Mouse (Mus musculus): ENCODE data around the gene AF067063. TPM values are rescaled to one million over a fixed set of nuclear protein-coding genes. Genes with fewer than 3 reads are reported as not detected.
A peak's percentile ranks its signal among the peaks of the same experiment; 100 is the strongest.
"Not testable (repeated sequence)": the region's sequence is repeated elsewhere in the genome, so short reads cannot be mapped to it uniquely, and the experiment has no call there.

Gene AF067063
- not detected in 2 replicates for polyA plus RNA-seq (2015; fragmentation: Nextera tagmentation; extraction: Ambion mirVana)

GRCm38 (mm10) chr13:119830116-119830515 is at the start of gene AF067063:
Gene AF067063, minus strand, starts transcription at chr13:119830216.
- not testable (repeated sequence) for ATAC-seq (ENCODE audit: low FRiP score); H3K4me3 ChIP-seq; H3K4me2 ChIP-seq; H3K4me1 ChIP-seq (replicated peaks); H3K27ac ChIP-seq; H3K9me3 ChIP-seq; H3K36me3 ChIP-seq; H3K27me3 ChIP-seq; H3K9ac ChIP-seq

GRCm38 (mm10) chr13:119864395-119864999 is 34.5 kb upstream of the AF067063 start:
- not testable (repeated sequence) for H3K9ac ChIP-seq; H3K36me3 ChIP-seq; H3K27ac ChIP-seq; ATAC-seq (ENCODE audit: low FRiP score); H3K4me3 ChIP-seq; H3K9me3 ChIP-seq; H3K27me3 ChIP-seq; H3K4me2 ChIP-seq; H3K4me1 ChIP-seq (replicated peaks)
- 79% methylated on average over 6 of the region's 7 CpGs for WGBS

- H3K9ac ChIP-seq; H3K4me1 ChIP-seq (replicated peaks); H3K27me3 ChIP-seq; H3K4me2 ChIP-seq; H3K4me3 ChIP-seq; H3K27ac ChIP-seq; ATAC-seq (ENCODE audit: low FRiP score); H3K36me3 ChIP-seq; H3K9me3 ChIP-seq: not testable (repeated sequence)
- no CpG with 5 or more reads among the region's 6 CpGs for WGBS
Measured at GRCm38 (mm10) chr13:119862399-119862798, 32.4 kb upstream of the AF067063 start.

GRCm38 (mm10) chr13:119839982-119840381 is 10.0 kb upstream of the AF067063 start:
- H3K9ac ChIP-seq; H3K36me3 ChIP-seq; H3K4me2 ChIP-seq; H3K4me3 ChIP-seq; H3K4me1 ChIP-seq (replicated peaks); H3K9me3 ChIP-seq; H3K27ac ChIP-seq: not testable (repeated sequence)
- 36% methylated on average over 6 of the region's 6 CpGs for WGBS
- peak; percentile 46; the same call in 1 of the 2 replicates for ATAC-seq (ENCODE audit: low FRiP score)
- H3K27me3 ChIP-seq: peaks cover 11% of the 10 kb centered on the region; the same call in 1 of the 2 replicates

- H3K9me3 ChIP-seq; H3K36me3 ChIP-seq; H3K27ac ChIP-seq; H3K4me1 ChIP-seq (replicated peaks); H3K9ac ChIP-seq: not testable (repeated sequence)
- H3K27me3 ChIP-seq: peaks cover 11% of the 10 kb centered on the region; the same call in 1 of the 2 replicates
- ATAC-seq (ENCODE audit: low FRiP score): peak; percentile 15
- 0 out of 2 replicates have a peak overlapping the region, but pooled peaks have one; percentile 15 for H3K4me3 ChIP-seq
- 6% methylated on average over 14 of the region's 23 CpGs for WGBS
- H3K4me2 ChIP-seq: peak overlapping the region; percentile 38; the same call in 1 of the 2 replicates
Measured at GRCm38 (mm10) chr13:119837719-119838337, 7.8 kb upstream of the AF067063 start.

GRCm38 (mm10) chr13:119836324-119836811 is 6.4 kb upstream of the AF067063 start:
- Histone ChIP-seq H3K27me3 (peaks cover 11% of the 10 kb centered on the region; the same call in 1 of the 2 replicates), H3K4me2 (peak overlapping the region; percentile 46), H3K4me3 (peak overlapping the region; percentile 27)
- WGBS: 11% methylated on average over 23 of the region's 23 CpGs
- not testable (repeated sequence) for H3K4me1 ChIP-seq (replicated peaks); H3K9me3 ChIP-seq; H3K9ac ChIP-seq; H3K36me3 ChIP-seq; H3K27ac ChIP-seq
- ATAC-seq (ENCODE audit: low FRiP score): peak; percentile 83

GRCm38 (mm10) chr13:119835320-119836056 is 5.5 kb upstream of the AF067063 start, which contains the start of gene D13Ertd608e:
Gene D13Ertd608e, plus strand, starts transcription at chr13:119836006.
- 15% methylated on average over 19 of the region's 25 CpGs for WGBS
- H3K27me3 ChIP-seq: peaks cover 11% of the 10 kb centered on the region; the same call in 1 of the 2 replicates
- not testable (repeated sequence) for H3K4me1 ChIP-seq (replicated peaks); H3K36me3 ChIP-seq; H3K27ac ChIP-seq; H3K9ac ChIP-seq; H3K9me3 ChIP-seq
- H3K4me2 ChIP-seq: peak within 1 kb of the TSS; percentile 46
- H3K4me3 ChIP-seq: peak within 1 kb of the TSS; percentile 27
- ATAC-seq (ENCODE audit: low FRiP score): peak; percentile 41

GRCm38 (mm10) chr13:119817579-119818206 is 12.3 kb downstream of the AF067063 start:
- H3K4me1 ChIP-seq (replicated peaks): no peaks in the 10 kb centered on the region
- WGBS: 12% methylated on average over 2 of the region's 2 CpGs

GRCm38 (mm10) chr13:119816798-119817197 is 13.2 kb downstream of the AF067063 start:
- H3K27me3 ChIP-seq: no peaks in the 10 kb centered on the region
- H3K9ac ChIP-seq: no peak overlapping the region
- H3K9me3 ChIP-seq: no peaks in the 10 kb centered on the region
- H3K4me3 ChIP-seq: no peak overlapping the region
- no peak for ATAC-seq (ENCODE audit: low FRiP score)
- no peaks in the 10 kb centered on the region for H3K4me1 ChIP-seq (replicated peaks)
- H3K36me3 ChIP-seq: no peaks in the 10 kb centered on the region
- H3K4me2 ChIP-seq: no peak overlapping the region
- H3K27ac ChIP-seq: no peak overlapping the region
- 58% methylated on average over 8 of the region's 8 CpGs for WGBS

More at GRCm38 (mm10) chr13:119817579-119818206, 12.3 kb downstream of the AF067063 start:
- Histone ChIP-seq H3K4me2 (no peak overlapping the region), H3K9ac (no peak overlapping the region), H3K27me3 (no peaks in the 10 kb centered on the region), H3K4me3 (no peak overlapping the region), H3K9me3 (no peaks in the 10 kb centered on the region), H3K27ac (no peak overlapping the region), H3K36me3 (no peaks in the 10 kb centered on the region)
- ATAC-seq (ENCODE audit: low FRiP score): no peak

- no peaks in the 10 kb centered on the region for H3K4me1 ChIP-seq (replicated peaks)
- no peaks in the 10 kb centered on the region for H3K9me3 ChIP-seq
- no peak overlapping the region for H3K4me3 ChIP-seq
- no peak overlapping the region for H3K4me2 ChIP-seq
- H3K27me3 ChIP-seq: no peaks in the 10 kb centered on the region
- H3K36me3 ChIP-seq: no peaks in the 10 kb centered on the region
- H3K9ac ChIP-seq: no peak overlapping the region
- no peak overlapping the region for H3K27ac ChIP-seq
- no peak for ATAC-seq (ENCODE audit: low FRiP score)
- WGBS: 83% methylated on average over 9 of the region's 9 CpGs
Measured at GRCm38 (mm10) chr13:119810031-119810430, 20.0 kb downstream of the AF067063 start.

- no peak overlapping the region for H3K4me2 ChIP-seq
- no peaks in the 10 kb centered on the region for H3K36me3 ChIP-seq
Measured at GRCm38 (mm10) chr13:119808937-119809336, 21.1 kb downstream of the AF067063 start.

GRCm38 (mm10) chr13:119797656-119798055 is 32.4 kb downstream of the AF067063 start:
- no peaks in the 10 kb centered on the region for H3K4me1 ChIP-seq (replicated peaks)
- 75% methylated on average over 4 of the region's 4 CpGs for WGBS
- H3K27ac ChIP-seq: no peak overlapping the region
- no peaks in the 10 kb centered on the region for H3K27me3 ChIP-seq
- H3K4me3 ChIP-seq: no peak overlapping the region
- H3K4me2 ChIP-seq: no peak overlapping the region
- no peaks in the 10 kb centered on the region for H3K9me3 ChIP-seq
- H3K9ac ChIP-seq: no peak overlapping the region
- no peaks in the 10 kb centered on the region for H3K36me3 ChIP-seq
- no peak for ATAC-seq (ENCODE audit: low FRiP score)

More at GRCm38 (mm10) chr13:119808937-119809336, 21.1 kb downstream of the AF067063 start:
- no peaks in the 10 kb centered on the region for H3K27me3 ChIP-seq
- no peaks in the 10 kb centered on the region for H3K9me3 ChIP-seq
- no peaks in the 10 kb centered on the region for H3K4me1 ChIP-seq (replicated peaks)
- H3K9ac ChIP-seq: no peak overlapping the region
- H3K27ac ChIP-seq: no peak overlapping the region
- H3K4me3 ChIP-seq: no peak overlapping the region
- 74% methylated on average over 2 of the region's 2 CpGs for WGBS
- ATAC-seq (ENCODE audit: low FRiP score): no peak
